Mouse (Mus musculus): ENCODE results near the gene Dapp1.

DNA sequence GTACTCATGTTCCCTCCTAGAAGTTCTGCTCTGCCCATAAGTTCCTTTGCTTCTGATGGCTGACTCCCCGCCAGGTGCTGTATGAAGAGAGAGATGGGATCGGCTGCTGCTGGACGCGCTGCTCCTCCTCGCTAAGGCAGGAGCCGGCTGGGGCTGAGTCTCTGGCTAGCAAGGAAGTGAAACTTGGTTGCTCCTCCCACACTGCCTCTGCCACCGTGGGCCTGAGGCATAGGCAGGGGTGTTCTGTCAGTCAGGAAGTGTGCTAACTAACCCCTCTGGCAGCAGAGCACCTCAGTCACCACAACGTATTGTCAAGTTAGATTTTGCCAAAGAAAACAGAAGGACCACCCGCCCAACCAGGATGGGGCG, at the start of gene Dapp1:
- TF ChIP-seq CTCF (IDR thresholded peaks at IDR 0.05; ENCODE audit: low read depth, low read length) (no peak), POLR2A (IDR thresholded peaks at IDR 0.05; ENCODE audit: borderline replicate concordance, low read depth, low read length) (peak; percentile 83; the same call in 1 of the 2 replicates)

Data from bone marrow macrophage, adult 2 months (primary cell).